Mouse (Mus musculus): ENCODE results near the gene Slc25a44. TPM values are rescaled to one million over a fixed set of nuclear protein-coding genes. Genes with fewer than 3 reads are reported as not detected.
"Not testable (repeated sequence)": the region's sequence is repeated elsewhere in the genome, so short reads cannot be mapped to it uniquely, and the experiment has no call there.

Gene Slc25a44
- polyA plus RNA-seq, 1 experiment from 2014 or later = 18.0 TPM

DNA sequence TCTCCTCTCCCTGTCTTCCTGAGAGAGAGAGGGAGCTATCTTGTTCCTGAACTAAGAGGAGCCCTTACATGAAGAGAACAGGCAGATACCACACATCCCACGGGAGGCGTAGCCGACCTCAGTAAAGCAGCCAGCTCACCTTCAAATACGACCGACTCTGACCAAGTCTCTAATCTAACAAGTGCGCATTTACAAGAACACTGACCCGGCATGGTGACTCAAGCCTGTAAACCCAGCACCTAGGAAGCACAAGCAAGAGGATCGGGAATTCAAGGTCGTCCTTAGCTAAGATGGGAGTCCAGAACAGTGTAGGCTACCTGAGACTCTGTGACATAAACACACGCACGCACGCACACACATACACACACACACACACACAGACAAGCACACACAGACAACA lies 17.5 kb upstream of the Slc25a44 start:
- H3K27ac ChIP-seq (ENCODE audit: low read length) = no peak overlapping the region
- no peak overlapping the region for H3K4me3 ChIP-seq (replicated peaks; ENCODE audit: low read length)
- no peak overlapping the region for H3K4me2 ChIP-seq (ENCODE audit: low read depth, low read length)
- no peak overlapping the region for H3K9ac ChIP-seq (ENCODE audit: low read length)
- peak; percentile 10 for ATAC-seq (ENCODE audit: insufficient read depth, low FRiP score)
- H3K4me1 ChIP-seq (ENCODE audit: control insufficient read depth, insufficient read depth, low read length) = peaks cover 14% of the 10 kb centered on the region
- no peaks in the 10 kb centered on the region for H3K9me3 ChIP-seq (replicated peaks; ENCODE audit: control insufficient read depth, low read length)
- H3K36me3 ChIP-seq (ENCODE audit: control insufficient read depth, insufficient read depth, low read length) = no peaks in the 10 kb centered on the region
- WGBS = 70% methylated on average over 12 of the region's 12 CpGs
- no peaks in the 10 kb centered on the region for H3K27me3 ChIP-seq (ENCODE audit: control insufficient read depth, insufficient read depth, low read length)

GRCm38 (mm10) chr3:88440500-88441381 lies 15.8 kb upstream of the Slc25a44 start:
- Histone ChIP-seq H3K27ac (ENCODE audit: low read length) (no peak overlapping the region), H3K4me1 (ENCODE audit: control insufficient read depth, insufficient read depth, low read length) (peaks cover 19% of the 10 kb centered on the region), H3K4me3 (replicated peaks; ENCODE audit: low read length) (no peak overlapping the region), H3K27me3 (ENCODE audit: control insufficient read depth, insufficient read depth, low read length) (no peaks in the 10 kb centered on the region), H3K36me3 (ENCODE audit: control insufficient read depth, insufficient read depth, low read length) (no peaks in the 10 kb centered on the region), H3K9ac (ENCODE audit: low read length) (peak overlapping the region; percentile 48; the same call in 1 of the 2 replicates), H3K4me2 (ENCODE audit: low read depth, low read length) (peak overlapping the region; percentile 25), H3K9me3 (replicated peaks; ENCODE audit: control insufficient read depth, low read length) (no peaks in the 10 kb centered on the region)
- no peak for ATAC-seq (ENCODE audit: insufficient read depth, low FRiP score)
- 20% methylated on average over 27 of the region's 27 CpGs for WGBS

GRCm38 (mm10) chr3:88439582-88439981 lies 14.6 kb upstream of the Slc25a44 start:
- Histone ChIP-seq H3K27ac (ENCODE audit: low read length) (no peak overlapping the region), H3K9me3 (replicated peaks; ENCODE audit: control insufficient read depth, low read length) (no peaks in the 10 kb centered on the region), H3K4me2 (ENCODE audit: low read depth, low read length) (no peak overlapping the region), H3K4me3 (replicated peaks; ENCODE audit: low read length) (no peak overlapping the region), H3K27me3 (ENCODE audit: control insufficient read depth, insufficient read depth, low read length) (no peaks in the 10 kb centered on the region), H3K36me3 (ENCODE audit: control insufficient read depth, insufficient read depth, low read length) (no peaks in the 10 kb centered on the region), H3K4me1 (ENCODE audit: control insufficient read depth, insufficient read depth, low read length) (peaks cover 19% of the 10 kb centered on the region), H3K9ac (ENCODE audit: low read length) (no peak overlapping the region)
- ATAC-seq (ENCODE audit: insufficient read depth, low FRiP score) = no peak
- WGBS = 66% methylated on average over 4 of the region's 4 CpGs

DNA sequence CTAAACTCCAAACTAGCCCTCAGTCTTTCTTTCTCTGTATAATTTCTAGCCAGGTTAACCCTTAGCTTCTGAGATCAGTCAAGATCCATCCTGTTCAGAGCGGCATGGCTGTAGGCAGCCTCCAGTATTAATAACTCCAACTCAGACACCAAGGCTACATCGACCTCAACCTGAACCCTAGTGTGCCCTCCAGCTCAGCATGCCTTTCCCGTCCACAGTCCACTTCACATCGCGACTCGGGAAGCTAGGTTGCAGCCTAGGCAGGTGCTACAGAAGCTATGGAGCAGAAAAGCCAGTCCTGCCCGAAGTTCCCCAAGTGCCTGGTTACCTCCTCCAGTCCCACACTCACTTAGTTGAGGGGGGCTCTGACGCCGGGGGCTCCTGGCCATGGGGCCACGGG lies 12.5 kb upstream of the Slc25a44 start:
- Histone ChIP-seq H3K4me2 (ENCODE audit: low read depth, low read length) (peak overlapping the region; percentile 55; the same call in 1 of the 2 replicates), H3K9ac (ENCODE audit: low read length) (0 out of 2 replicates have a peak overlapping the region, but pooled peaks have one; percentile 66), H3K36me3 (ENCODE audit: control insufficient read depth, insufficient read depth, low read length) (no peaks in the 10 kb centered on the region), H3K9me3 (replicated peaks; ENCODE audit: control insufficient read depth, low read length) (no peaks in the 10 kb centered on the region), H3K4me3 (replicated peaks; ENCODE audit: low read length) (no peak overlapping the region), H3K27ac (ENCODE audit: low read length) (no peak overlapping the region), H3K27me3 (ENCODE audit: control insufficient read depth, insufficient read depth, low read length) (no peaks in the 10 kb centered on the region), H3K4me1 (ENCODE audit: control insufficient read depth, insufficient read depth, low read length) (peaks cover 19% of the 10 kb centered on the region)
- WGBS = 71% methylated on average over 10 of the region's 10 CpGs
- no peak for ATAC-seq (ENCODE audit: insufficient read depth, low FRiP score)

- 14% methylated on average over 29 of the region's 29 CpGs for WGBS
- H3K27ac ChIP-seq (ENCODE audit: low read length) = no peak overlapping the region
These were observed 11.7 kb upstream of the Slc25a44 start for GRCm38 (mm10) chr3:88436395-88437201.

DNA sequence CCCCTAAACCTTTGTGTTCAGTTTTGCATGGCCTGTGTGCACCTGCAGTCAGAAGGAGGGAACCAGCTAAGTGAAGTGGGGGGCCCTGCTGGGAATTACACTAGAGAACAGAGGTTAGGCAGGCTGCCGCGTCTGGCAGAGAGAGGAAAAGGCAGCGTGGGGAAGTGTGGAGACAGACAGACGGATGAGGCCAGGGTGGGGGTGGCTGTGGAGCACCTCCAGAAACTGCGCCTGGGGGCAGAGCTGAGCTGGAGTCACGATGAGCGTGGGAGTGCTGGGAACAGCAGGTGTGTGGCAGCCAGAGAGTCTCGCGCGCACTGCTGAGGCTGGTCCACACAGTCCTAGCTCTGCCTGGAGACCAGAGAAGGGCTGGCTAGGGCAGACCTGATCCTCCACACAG lies 10.6 kb upstream of the Slc25a44 start:
- no peak for ATAC-seq (ENCODE audit: insufficient read depth, low FRiP score)
- H3K27ac ChIP-seq (ENCODE audit: low read length) = no peak overlapping the region

More at GRCm38 (mm10) chr3:88436395-88437201, 11.7 kb upstream of the Slc25a44 start:
- Histone ChIP-seq H3K4me2 (ENCODE audit: low read depth, low read length) (peak overlapping the region; percentile 55), H3K27me3 (ENCODE audit: control insufficient read depth, insufficient read depth, low read length) (no peaks in the 10 kb centered on the region), H3K9me3 (replicated peaks; ENCODE audit: control insufficient read depth, low read length) (no peaks in the 10 kb centered on the region), H3K9ac (ENCODE audit: low read length) (peak overlapping the region; percentile 66), H3K4me3 (replicated peaks; ENCODE audit: low read length) (peak overlapping the region; percentile 35), H3K4me1 (ENCODE audit: control insufficient read depth, insufficient read depth, low read length) (peaks cover 19% of the 10 kb centered on the region), H3K36me3 (ENCODE audit: control insufficient read depth, insufficient read depth, low read length) (no peaks in the 10 kb centered on the region)
- ATAC-seq (ENCODE audit: insufficient read depth, low FRiP score) = peak; percentile 78

GRCm38 (mm10) chr3:88428639-88429038 lies 3.7 kb upstream of the Slc25a44 start:
- H3K4me1 ChIP-seq (ENCODE audit: control insufficient read depth, insufficient read depth, low read length) = peaks cover 15% of the 10 kb centered on the region
- H3K27ac ChIP-seq (ENCODE audit: low read length); ATAC-seq (ENCODE audit: insufficient read depth, low FRiP score); H3K27me3 ChIP-seq (ENCODE audit: control insufficient read depth, insufficient read depth, low read length); H3K4me3 ChIP-seq (replicated peaks; ENCODE audit: low read length); H3K4me2 ChIP-seq (ENCODE audit: low read depth, low read length); H3K9me3 ChIP-seq (replicated peaks; ENCODE audit: control insufficient read depth, low read length); H3K9ac ChIP-seq (ENCODE audit: low read length); H3K36me3 ChIP-seq (ENCODE audit: control insufficient read depth, insufficient read depth, low read length): not testable (repeated sequence)
- 71% methylated on average over 8 of the region's 8 CpGs for WGBS

More for the DNA sequence above, 10.6 kb upstream of the Slc25a44 start:
- Histone ChIP-seq H3K9ac (ENCODE audit: low read length) (no peak overlapping the region), H3K36me3 (ENCODE audit: control insufficient read depth, insufficient read depth, low read length) (no peaks in the 10 kb centered on the region), H3K27me3 (ENCODE audit: control insufficient read depth, insufficient read depth, low read length) (no peaks in the 10 kb centered on the region), H3K4me3 (replicated peaks; ENCODE audit: low read length) (no peak overlapping the region), H3K4me1 (ENCODE audit: control insufficient read depth, insufficient read depth, low read length) (peaks cover 14% of the 10 kb centered on the region), H3K4me2 (ENCODE audit: low read depth, low read length) (no peak overlapping the region), H3K9me3 (replicated peaks; ENCODE audit: control insufficient read depth, low read length) (no peaks in the 10 kb centered on the region)
- 61% methylated on average over 10 of the region's 10 CpGs for WGBS

DNA sequence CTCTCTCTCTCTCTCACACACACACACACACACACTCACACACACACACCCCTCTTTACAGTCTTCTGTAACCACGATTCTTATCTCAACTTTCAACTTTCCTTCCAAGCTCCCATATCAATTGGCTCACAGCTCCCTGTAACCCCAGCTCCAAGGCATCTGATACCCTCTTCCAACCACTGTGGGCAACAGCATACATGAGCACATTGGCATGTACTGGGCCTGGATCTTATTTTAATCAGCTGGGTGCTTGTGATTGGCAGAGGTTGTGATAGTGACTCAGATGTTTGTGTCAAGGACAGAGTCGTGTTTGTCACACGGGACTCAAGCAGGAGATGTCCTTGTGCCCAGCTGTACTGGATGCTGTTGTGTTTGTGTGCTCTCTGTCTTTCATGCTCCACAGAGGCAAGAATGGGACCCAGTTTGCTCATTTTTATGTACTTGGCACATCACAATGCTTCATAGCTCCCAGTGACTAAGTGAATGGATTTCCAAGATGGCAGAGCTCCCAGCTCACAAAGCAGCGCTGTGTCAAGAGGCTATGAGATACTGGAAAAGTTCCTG lies 2.5 kb upstream of the Slc25a44 start:
- H3K4me2 ChIP-seq (ENCODE audit: low read depth, low read length) = no peak overlapping the region
- H3K9me3 ChIP-seq (replicated peaks; ENCODE audit: control insufficient read depth, low read length) = no peaks in the 10 kb centered on the region
- H3K36me3 ChIP-seq (ENCODE audit: control insufficient read depth, insufficient read depth, low read length) = no peaks in the 10 kb centered on the region
- no peak for ATAC-seq (ENCODE audit: insufficient read depth, low FRiP score)
- WGBS = 79% methylated on average over 4 of the region's 4 CpGs
- peaks cover 21% of the 10 kb centered on the region for H3K4me1 ChIP-seq (ENCODE audit: control insufficient read depth, insufficient read depth, low read length)
- H3K9ac ChIP-seq (ENCODE audit: low read length) = no peak overlapping the region
- no peak overlapping the region for H3K27ac ChIP-seq (ENCODE audit: low read length)
- no peak overlapping the region for H3K4me3 ChIP-seq (replicated peaks; ENCODE audit: low read length)
- H3K27me3 ChIP-seq (ENCODE audit: control insufficient read depth, insufficient read depth, low read length) = no peaks in the 10 kb centered on the region

Data from stomach, embryonic 16.5 days (tissue).